Mouse (Mus musculus) cerebellum, adult 2 months (tissue): ENCODE measurements around the gene Atl3. TPM values are rescaled to one million over a fixed set of nuclear protein-coding genes. Genes with fewer than 3 reads are reported as not detected.

ENCODE experiments used
- DNase-seq, 2 experiments: peaks; one replicate each; pipeline ENCODE4 v3.0.0; 2021
- H3K27ac ChIP-seq: fragments of 200-500 bp; 2 replicates; pipeline ENCODE4 v1.5.1; 2012; ENCODE audit warnings: low read length, control low read depth, inconsistent platforms; ENCODE audit not compliant: insufficient read depth
- H3K27me3 ChIP-seq: fragments of 200-500 bp; 2 replicates; pipeline ENCODE4 v1.6.1; 2012; ENCODE audit warnings: inconsistent platforms, mild to moderate bottlenecking, low read length, moderate library complexity; ENCODE audit not compliant: control insufficient read depth, insufficient read depth
- H3K4me1 ChIP-seq: fragments of 200-500 bp; 2 replicates; pipeline ENCODE4 v1.6.1; 2011; ENCODE audit warnings: low read length; ENCODE audit not compliant: control insufficient read depth, insufficient read depth
- H3K4me3 ChIP-seq: fragments of 200-500 bp; replicated peaks from 2 replicates; pipeline ENCODE3; 2011; ENCODE audit warnings: mild to moderate bottlenecking, low read depth, low read length, control low read depth; ENCODE audit not compliant: insufficient read depth
- CTCF ChIP-seq: fragments of 200-500 bp; IDR thresholded peaks from 2 replicates; pipeline ENCODE4 v1.5.1; 2011; ENCODE audit warnings: low read depth, mild to moderate bottlenecking, control low read depth, low read length, moderate library complexity, borderline replicate concordance; ENCODE audit not compliant: insufficient read depth
- POLR2A ChIP-seq: fragments of 200-500 bp; IDR thresholded peaks from 2 replicates; pipeline ENCODE4 v1.6.1; 2011; ENCODE audit warnings: low read length, control low read depth, borderline replicate concordance; ENCODE audit not compliant: insufficient read depth
- WGBS: fragments of 180-500 bp; shearing (Covaris S2); methylation state at CpG from one replicate; pipeline ENCODE4 v1.1.7; 2018; 5-methylcytosine and 5-hydroxymethylcytosine counted together
- polyA plus RNA-seq: library from polyadenylated mRNA; depleted of rRNA; stranded (reverse); fragments of >200 nt; gene quantifications from 2 replicates; pipeline ENCODE4 v1.2.3, GENCODE M21; 2012; rRNA removed

Gene Atl3
- 18.1 and 18.3 TPM in 2 replicates for polyA plus RNA-seq

DNA sequence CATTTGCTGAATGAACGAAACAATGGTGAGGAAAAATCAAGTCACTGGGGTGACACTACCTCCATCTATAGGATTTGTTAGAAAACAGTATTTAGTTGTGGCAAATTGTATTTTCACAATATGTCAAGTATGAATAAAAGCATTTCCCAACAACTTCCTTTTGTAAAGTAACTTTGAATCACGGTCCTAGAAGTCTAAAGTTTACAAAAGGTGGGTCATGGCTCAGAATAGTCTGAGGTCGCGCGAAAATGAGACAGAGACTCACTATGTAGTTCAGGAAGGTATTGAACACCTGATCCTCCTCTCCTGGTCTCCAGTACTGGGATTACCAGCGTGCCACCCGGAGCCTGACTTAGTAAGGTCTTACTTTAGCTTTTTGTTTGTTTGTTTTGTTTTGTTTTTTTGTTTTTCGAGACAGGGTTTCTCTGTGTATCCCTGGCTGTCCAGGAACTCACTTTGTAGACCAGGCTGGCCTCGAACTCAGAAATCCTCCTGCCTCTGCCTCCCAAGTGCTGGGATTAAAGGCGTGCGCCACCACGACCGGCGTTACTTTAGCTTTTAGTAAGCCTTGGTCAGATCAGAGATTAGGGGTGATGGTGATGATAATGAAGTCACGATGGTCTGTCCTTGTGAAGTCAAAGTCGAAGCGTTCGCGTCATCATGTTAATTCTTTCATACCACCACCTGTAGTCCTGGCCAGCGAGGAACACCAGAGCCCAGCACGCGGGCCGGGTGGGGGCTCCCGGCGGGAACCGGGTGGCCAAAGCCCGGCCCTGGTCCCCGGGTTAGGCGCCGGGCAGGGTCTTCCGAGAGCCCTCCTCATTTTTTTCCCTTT lies at the start of gene Atl3:
Gene Atl3, plus strand, starts transcription at position 689 of the 835 bp plus-strand sequence.
- peak in 1 of 2 experiments; percentile 24 for DNase-seq
- TF ChIP-seq CTCF (no peak), POLR2A (no peak)
- 27% methylated on average over 31 of the region's 31 CpGs for WGBS
- no peaks in the 10 kb centered on the region for H3K4me1 ChIP-seq
- H3K27me3 ChIP-seq = no peaks in the 10 kb centered on the region
- H3K4me3 ChIP-seq = peak within 1 kb of the TSS; percentile 86
- H3K27ac ChIP-seq = peak within 1 kb of the TSS; percentile 90

DNA sequence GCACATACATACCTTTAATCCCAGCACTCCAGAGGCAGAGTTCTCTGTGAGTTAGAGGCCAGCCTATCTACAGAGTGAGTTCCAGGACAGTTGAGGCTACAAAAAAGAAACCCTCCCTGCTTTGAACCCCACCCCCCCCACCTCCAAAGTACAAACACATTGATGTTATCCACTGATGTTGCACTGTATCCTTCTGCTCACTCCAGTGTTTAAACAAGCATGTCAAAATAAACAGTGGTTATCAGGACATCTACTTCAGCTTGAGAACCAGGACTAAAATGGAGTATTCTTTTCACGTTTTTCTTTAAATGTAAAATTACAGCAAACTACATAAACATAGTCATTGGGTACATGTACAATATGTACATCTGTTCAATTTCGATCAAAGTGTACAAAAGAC lies 48.7 kb upstream of the Atl3 start:
- 94% methylated on average over 2 of the region's 2 CpGs for WGBS

DNA sequence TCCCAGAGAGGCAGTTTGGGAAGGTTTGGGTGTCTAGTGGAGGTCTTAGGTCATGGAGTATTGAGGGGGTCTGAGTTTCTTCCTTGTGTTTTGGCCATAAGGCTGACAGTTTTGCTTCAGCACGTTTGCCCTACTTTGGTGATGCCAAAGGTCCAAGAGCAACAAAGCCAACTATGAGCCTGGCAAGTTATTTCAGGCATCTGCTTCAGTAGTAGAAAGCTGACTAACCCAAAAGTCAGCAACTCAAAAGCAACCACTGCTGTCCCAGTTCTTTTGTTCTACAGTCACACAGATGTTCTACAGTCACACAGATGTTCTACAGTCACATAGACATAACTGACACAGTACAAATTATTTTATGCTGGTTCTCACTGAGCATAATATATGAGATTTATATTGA lies 48.2 kb upstream of the Atl3 start:
- H3K4me3 ChIP-seq = no peak overlapping the region
- DNase-seq = no peak
- H3K4me1 ChIP-seq = peaks cover 3% of the 10 kb centered on the region; the same call in 1 of the 2 replicates
- no peak overlapping the region for H3K27ac ChIP-seq
- no peak for TF ChIP-seq CTCF
- no peak for TF ChIP-seq POLR2A
- no peaks in the 10 kb centered on the region for H3K27me3 ChIP-seq
- WGBS = 12% methylated on average over 1 of the region's 1 CpGs

More for the DNA sequence above, 48.7 kb upstream of the Atl3 start:
- Histone ChIP-seq H3K4me1 (peaks cover 3% of the 10 kb centered on the region; the same call in 1 of the 2 replicates), H3K27ac (no peak overlapping the region), H3K27me3 (no peaks in the 10 kb centered on the region), H3K4me3 (no peak overlapping the region)
- DNase-seq = no peak
- TF ChIP-seq POLR2A (no peak), CTCF (no peak)

DNA sequence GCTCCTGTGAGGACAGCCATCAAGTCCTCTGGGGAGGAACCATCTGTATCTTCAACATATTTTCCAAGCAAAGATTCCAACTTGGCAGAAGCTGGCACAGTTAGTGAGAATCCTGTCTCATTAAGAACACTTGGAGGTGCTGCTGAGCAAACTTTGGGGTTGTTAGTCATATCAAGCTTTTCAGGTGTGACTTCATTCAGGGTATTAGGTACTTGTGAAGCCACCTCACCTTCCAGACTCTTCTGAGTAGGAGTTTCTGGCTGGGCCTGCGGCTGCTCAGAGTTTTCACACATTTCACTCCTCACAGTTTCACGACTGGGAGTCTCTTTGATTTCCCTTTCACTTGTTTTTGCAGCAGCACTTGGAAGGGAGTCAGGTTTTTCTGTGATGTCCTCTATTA lies 37.0 kb upstream of the Atl3 start:
- no peak for DNase-seq
- no peak overlapping the region for H3K27ac ChIP-seq
- H3K4me3 ChIP-seq = no peak overlapping the region
- H3K4me1 ChIP-seq = peaks cover 6% of the 10 kb centered on the region; the same call in 1 of the 2 replicates
- no peaks in the 10 kb centered on the region for H3K27me3 ChIP-seq
- WGBS = 48% methylated on average over 2 of the region's 2 CpGs
- no peak for TF ChIP-seq POLR2A
- TF ChIP-seq CTCF = no peak

DNA sequence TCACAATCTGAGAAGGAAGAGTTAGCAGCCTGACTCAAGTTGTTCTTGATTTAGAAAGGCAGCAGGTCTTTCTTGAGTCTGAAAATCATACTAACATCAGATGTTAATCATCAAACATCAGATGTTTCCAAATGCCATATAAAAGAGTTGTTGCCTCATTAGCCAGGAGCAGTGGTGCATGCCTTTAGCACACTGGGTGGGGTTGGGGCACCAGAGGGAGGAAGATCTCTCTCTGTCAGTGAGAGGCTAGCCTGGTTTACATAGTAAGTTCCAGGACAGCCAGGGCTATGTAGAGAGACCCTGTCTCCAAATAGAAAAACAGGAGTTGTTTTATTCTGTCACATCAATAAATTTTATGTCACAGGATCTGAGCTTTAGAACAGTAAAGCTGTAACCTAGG lies 34.9 kb upstream of the Atl3 start:
- H3K27ac ChIP-seq = no peak overlapping the region
- DNase-seq = no peak
- no peaks in the 10 kb centered on the region for H3K27me3 ChIP-seq
- peaks cover 6% of the 10 kb centered on the region; the same call in 1 of the 2 replicates for H3K4me1 ChIP-seq
- TF ChIP-seq POLR2A = no peak
- TF ChIP-seq CTCF = no peak
- H3K4me3 ChIP-seq = no peak overlapping the region

DNA sequence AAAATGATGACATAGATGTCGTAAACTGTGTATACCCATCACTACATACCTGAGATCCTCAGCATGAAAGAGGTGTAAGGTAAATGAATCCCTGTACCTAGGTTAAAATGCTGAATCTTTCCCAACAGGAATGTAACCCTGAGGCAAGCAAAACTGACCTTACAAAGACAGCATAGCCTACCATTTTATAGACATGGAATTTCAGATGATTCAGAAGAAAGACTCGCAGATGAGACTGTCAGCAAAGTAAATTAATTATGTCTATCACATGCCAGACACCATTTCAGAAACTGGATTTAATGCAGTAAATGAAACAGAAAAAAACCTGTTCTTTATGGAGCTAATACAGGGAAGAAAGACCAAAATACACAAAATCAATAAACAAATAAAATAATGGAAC lies 34.5 kb upstream of the Atl3 start:
- Histone ChIP-seq H3K27me3 (no peaks in the 10 kb centered on the region), H3K27ac (no peak overlapping the region), H3K4me1 (peaks cover 6% of the 10 kb centered on the region; the same call in 1 of the 2 replicates), H3K4me3 (no peak overlapping the region)
- no peak for TF ChIP-seq POLR2A
- TF ChIP-seq CTCF = no peak
- no peak for DNase-seq
- 69% methylated on average over 2 of the region's 2 CpGs for WGBS

DNA sequence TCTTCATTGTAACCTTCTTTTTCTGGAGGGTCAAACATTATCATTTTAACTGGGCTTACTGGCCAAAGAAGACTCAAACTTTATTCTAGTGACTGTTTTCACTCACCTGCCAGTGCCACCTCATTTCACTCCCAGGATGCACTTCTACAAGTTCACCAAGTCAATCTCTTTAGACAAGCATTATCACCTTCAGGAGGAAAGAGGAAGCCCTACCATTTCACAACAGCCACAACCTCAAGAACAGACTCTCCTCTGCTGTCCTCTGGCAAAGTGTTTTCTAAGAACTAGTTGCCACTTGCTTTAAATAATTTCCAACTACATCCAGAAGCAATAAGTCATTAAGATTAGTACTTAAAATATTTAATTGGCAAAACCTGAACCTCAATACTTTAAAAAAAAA lies 25.9 kb upstream of the Atl3 start:
- DNase-seq = no peak
- H3K27me3 ChIP-seq = no peaks in the 10 kb centered on the region
- H3K4me1 ChIP-seq = peaks cover 4% of the 10 kb centered on the region; the same call in 1 of the 2 replicates
- no peak for TF ChIP-seq POLR2A
- TF ChIP-seq CTCF = no peak
- no peak overlapping the region for H3K27ac ChIP-seq
- H3K4me3 ChIP-seq = no peak overlapping the region

DNA sequence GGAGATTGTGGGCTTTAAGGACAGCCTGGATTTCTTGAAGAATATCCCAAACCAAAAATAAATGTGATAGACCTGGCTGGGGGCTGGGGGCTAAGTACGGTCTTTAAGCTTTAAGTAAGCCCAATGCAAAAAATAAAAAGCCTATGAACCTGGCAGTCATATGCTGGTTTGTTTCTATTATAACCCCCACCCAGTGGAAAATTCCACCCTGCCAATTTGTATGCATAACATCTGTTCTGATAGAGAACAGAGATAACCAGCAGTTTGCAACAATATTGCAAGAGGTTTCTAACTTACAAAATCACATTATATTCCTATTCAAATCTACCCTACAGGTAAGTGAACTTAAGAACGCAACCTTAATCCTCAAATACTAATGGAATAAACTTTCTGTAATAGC lies 23.2 kb upstream of the Atl3 start:
- H3K4me1 ChIP-seq = peaks cover 4% of the 10 kb centered on the region; the same call in 1 of the 2 replicates
- no peaks in the 10 kb centered on the region for H3K27me3 ChIP-seq
- 85% methylated on average over 2 of the region's 2 CpGs for WGBS
- no peak for DNase-seq
- H3K4me3 ChIP-seq = no peak overlapping the region
- no peak overlapping the region for H3K27ac ChIP-seq
- TF ChIP-seq CTCF (no peak), POLR2A (no peak)
